Mouse (Mus musculus) myocyte (in vitro differentiated cells): ENCODE results near the gene Pigb.

Source experiments
- E2F4 ChIP-seq: IDR thresholded peaks from one replicate; pipeline ENCODE4 v1.6.1; 2011; ENCODE audit warnings: mild to moderate bottlenecking, control low read depth, moderate library complexity; ENCODE audit not compliant: insufficient read depth
- MAX ChIP-seq: IDR thresholded peaks from one replicate; pipeline ENCODE4 v1.6.1; 2011; ENCODE audit warnings: low read depth, mild to moderate bottlenecking, control low read depth
- MYOD1 ChIP-seq, 3 experiments: IDR thresholded peaks; one replicate each; pipeline ENCODE4 v1.6.1; 2011; ENCODE audit warnings: control low read depth in 2 of 3, low read depth in 2 of 3, mild to moderate bottlenecking in 2 of 3, moderate library complexity in 1 of 3; ENCODE audit not compliant: insufficient read length in 2 of 3, control insufficient read depth in 1 of 3
- MYOG ChIP-seq, 3 experiments: IDR thresholded peaks; one replicate each; pipeline ENCODE4 v1.6.1; 2011; ENCODE audit warnings: control low read depth in 2 of 3, low read depth in 2 of 3, mild to moderate bottlenecking in 2 of 3; ENCODE audit not compliant: insufficient read length in 2 of 3, control insufficient read depth in 1 of 3, insufficient read depth in 1 of 3
- POLR2A ChIP-seq: IDR thresholded peaks from one replicate; pipeline ENCODE4 v1.6.1; 2011; ENCODE audit warnings: low read depth, mild to moderate bottlenecking, control low read depth, moderate library complexity; ENCODE audit not compliant: insufficient read length
- POLR2AphosphoS2 ChIP-seq: IDR thresholded peaks from one replicate; pipeline ENCODE4 v1.6.1; 2011; ENCODE audit warnings: low read depth, control low read depth; ENCODE audit not compliant: insufficient read length
- REST ChIP-seq: IDR thresholded peaks from one replicate; pipeline ENCODE4 v1.6.1; 2011; ENCODE audit warnings: mild to moderate bottlenecking, control low read depth, moderate library complexity; ENCODE audit not compliant: insufficient read depth, insufficient read length
- SRF ChIP-seq: IDR thresholded peaks from one replicate; pipeline ENCODE4 v1.6.1; 2011; ENCODE audit warnings: low read depth; ENCODE audit not compliant: control insufficient read depth, insufficient read length
- TCF12 ChIP-seq: IDR thresholded peaks from one replicate; pipeline ENCODE4 v1.6.1; 2011; ENCODE audit warnings: mild to moderate bottlenecking, control low read depth; ENCODE audit not compliant: poor library complexity, insufficient read depth, severe bottlenecking
- TCF3 ChIP-seq: IDR thresholded peaks from one replicate; pipeline ENCODE4 v1.6.1; 2011; ENCODE audit warnings: low read depth, control low read depth; ENCODE audit not compliant: insufficient read length
- USF1 ChIP-seq: IDR thresholded peaks from one replicate; pipeline ENCODE4 v1.6.1; 2011; ENCODE audit warnings: low read depth, mild to moderate bottlenecking, control low read depth, moderate library complexity

- TF ChIP-seq POLR2A (no peak), POLR2AphosphoS2 (no peak), USF1 (no peak), E2F4 (no peak), SRF (no peak), MAX (no peak), MYOG (IDR thresholded peaks at IDR 0.05; ENCODE audit: control insufficient read depth in 1 of 3, insufficient read depth in 1 of 3, insufficient read length in 2 of 3, low read depth in 2 of 3) (no peak), TCF12 (no peak), TCF3 (no peak), MYOD1 (IDR thresholded peaks at IDR 0.05; ENCODE audit: control insufficient read depth in 1 of 3, insufficient read length in 2 of 3, low read depth in 2 of 3) (no peak), REST (no peak)
Observed at GRCm38 (mm10) chr9:72972435-72972834, 67.7 kb downstream of the Pigb start.
